Mouse (Mus musculus) brain, embryonic 18.5 days (tissue): ENCODE results near the gene Slc25a45.

Experiments used
- DNase-seq: peaks from one replicate; pipeline ENCODE4 v3.0.0-alpha.2; 2012; ENCODE audit warnings: low read depth, low spot score

Gene Slc25a45

DNA sequence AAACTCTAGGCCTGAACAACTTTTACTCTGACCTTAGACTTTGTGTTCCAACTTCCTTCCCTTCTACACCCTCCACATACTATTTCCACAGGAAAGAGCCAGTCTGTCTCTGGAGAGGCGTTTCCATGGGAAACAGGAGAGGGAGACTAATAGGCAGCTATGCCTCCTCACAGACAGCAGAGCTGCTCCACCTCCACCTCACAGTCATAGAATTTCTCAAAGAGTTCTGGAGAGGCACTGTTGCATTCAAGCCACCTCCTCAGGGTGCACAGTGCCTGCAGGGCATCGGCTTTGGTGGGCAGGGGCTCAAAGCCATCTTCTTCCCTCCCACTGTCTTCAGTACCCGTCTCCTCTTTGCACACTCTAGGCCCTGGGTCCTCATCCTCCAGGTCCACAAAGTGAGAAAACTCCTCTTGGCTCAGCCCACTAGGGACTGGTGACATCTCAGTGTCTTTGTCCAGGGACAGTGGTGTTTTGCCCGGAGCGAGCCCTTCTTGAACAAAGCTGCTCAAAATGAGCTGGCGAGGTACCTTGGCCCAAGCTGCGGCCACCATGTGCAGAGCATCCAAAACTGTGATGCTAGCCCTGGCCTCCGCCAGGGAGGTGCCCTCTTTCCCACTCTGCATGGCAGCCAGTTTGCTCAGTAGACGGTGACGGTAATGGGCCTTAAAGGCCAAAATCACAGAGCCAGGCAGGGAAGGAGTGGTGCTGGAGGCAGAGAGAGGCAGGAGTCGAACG is 14.1 kb downstream of the Slc25a45 start:
- DNase-seq: no peak

DNA sequence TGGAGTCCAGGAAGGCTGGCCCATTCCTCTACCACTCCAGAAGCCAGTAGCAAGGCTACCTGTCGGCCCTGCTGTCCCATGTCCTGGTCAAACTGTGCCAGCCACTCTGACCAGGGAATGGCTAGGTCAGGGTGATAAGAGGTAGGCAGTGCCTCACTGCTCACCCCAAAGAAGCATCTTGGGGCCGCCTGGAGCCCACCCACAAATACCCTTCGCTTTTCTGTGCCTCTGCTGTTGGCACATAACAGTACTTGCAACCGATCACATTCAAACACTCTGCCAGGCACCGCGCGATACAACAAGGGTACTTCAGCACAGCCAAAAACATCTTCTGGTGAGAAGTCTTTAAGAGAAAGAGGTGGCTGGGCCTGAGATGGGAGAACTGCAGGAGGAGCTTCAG is 14.7 kb downstream of the Slc25a45 start:
- DNase-seq: no peak

DNA sequence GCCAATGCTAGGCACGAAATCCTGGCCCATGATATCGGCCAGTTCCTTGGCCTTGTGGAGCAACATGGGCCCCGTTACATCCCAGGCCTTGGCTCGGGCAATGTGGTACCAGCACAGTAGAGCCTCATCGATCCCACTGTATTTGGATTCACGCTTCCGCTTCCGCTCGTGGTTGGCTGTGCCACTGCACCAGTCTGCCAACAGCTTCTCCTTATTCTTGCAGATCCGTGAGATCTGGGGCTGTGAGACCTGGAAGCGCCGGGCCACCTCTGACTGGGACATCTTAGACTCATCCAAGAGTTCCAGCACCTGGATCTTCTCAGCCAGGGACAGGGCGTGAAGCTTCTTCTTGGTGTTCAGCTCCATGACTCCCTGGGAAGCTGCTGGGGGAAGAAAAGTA is 15.1 kb downstream of the Slc25a45 start:
- DNase-seq: no peak

DNA sequence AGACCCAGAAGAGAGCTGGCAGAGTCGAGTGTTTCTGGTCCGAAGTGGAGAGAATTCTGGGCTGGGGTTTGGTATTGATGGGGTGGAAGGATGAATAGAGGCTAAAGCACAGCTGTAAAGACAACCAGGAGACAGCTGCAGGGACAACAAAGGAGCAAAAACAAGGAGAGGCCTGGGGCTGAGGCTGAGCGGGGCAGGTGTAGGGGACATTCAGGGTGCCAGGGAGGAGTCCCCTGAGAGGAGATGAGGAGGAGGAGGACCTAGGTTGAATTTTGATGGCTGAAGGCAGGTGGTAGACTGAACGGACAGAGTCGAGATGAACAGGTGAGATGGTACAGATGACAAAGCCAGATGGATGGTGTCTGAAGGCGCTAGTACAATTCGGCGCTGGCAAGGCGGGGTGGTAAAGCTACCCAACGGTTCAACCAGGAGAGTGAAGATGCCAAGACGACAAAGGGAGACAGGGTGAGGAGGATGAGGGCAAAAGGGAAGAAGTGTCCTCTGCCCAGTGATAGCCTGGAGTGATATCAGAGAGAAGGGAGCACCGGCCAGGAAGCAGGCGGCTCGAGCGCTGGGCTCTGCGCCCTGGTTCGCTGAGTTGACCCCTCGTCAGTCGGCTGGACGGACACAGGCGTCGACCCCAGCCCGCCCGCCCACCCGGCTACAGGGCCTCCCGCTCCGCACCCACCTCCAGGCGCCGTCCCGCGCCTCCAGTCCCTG is 15.8 kb downstream of the Slc25a45 start:
- no peak for DNase-seq

DNA sequence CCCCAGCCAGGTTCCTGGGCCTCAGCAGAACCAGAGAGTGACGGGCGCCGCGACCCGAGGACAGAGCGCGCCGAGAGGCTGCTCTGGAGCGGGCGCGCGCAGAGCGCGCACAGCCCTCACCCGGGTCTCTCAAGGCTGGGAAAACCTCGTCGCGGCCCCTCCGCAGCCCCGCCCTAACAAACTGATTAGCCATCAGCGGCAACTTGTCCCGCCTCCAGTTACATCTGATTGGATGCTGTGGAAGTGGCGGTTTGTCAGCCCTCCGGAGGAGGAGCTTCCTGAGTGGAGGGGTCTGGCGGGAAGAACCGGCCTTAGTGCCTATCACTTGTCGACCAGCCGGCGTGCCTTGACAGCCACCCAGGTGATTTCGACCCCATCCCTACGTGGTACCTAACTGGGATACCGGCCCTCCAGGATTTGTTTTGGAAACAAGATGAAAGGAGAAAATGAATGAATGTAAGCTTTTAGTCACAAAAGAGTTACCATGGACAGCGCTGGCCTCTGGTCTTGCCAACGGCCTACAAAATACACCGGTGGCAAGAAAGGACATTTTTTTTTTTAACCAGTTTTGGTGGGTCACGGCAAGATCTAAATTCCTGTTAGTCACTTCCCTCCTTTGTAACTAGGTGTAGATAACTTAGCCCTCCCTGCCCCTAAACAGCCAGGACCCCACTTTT is 16.5 kb downstream of the Slc25a45 start, which contains the start of gene Tigd3:
Tigd3 (minus strand) TSS at position 148 of the 677 bp plus-strand sequence.
- peak; percentile 92 for DNase-seq

DNA sequence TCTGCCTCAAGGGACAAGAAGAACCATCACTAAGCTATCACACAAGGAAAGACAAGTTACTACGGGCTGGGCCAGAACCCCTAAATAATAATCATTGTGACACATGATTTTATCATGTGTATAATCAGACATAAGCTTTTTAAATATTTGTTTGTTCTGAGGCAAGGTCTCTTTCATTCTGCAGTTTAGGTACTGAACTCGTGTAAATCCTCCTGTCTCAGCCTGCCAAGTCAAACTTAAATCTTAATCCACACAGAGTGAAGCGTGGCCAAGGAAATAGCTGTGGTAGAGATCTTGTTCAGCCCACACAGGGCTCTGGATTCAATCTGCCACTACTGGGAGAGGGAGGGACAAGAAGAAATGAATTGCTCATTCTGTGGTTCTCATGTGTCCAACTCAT is 29.7 kb downstream of the Slc25a45 start:
- DNase-seq: no peak

DNA sequence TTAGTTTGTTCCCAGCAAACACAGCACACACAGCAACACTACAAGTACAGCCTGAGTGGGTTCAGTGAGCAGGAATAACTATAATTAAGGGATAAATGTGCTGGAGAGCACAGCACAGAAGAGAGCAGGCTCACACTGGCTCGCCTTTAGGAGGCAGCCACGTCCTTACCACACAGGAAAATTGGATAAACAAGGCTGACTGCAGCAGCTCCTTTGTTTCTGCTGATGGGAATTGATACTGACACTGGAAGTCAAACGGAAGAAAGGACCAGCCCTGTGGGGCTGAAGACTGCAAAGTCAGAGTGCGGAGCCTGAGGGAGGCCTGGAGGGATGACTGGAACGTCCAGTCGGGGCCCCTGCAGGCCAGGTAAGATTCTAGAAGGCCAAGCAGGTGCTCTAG is 32.6 kb downstream of the Slc25a45 start:
- no peak for DNase-seq

DNA sequence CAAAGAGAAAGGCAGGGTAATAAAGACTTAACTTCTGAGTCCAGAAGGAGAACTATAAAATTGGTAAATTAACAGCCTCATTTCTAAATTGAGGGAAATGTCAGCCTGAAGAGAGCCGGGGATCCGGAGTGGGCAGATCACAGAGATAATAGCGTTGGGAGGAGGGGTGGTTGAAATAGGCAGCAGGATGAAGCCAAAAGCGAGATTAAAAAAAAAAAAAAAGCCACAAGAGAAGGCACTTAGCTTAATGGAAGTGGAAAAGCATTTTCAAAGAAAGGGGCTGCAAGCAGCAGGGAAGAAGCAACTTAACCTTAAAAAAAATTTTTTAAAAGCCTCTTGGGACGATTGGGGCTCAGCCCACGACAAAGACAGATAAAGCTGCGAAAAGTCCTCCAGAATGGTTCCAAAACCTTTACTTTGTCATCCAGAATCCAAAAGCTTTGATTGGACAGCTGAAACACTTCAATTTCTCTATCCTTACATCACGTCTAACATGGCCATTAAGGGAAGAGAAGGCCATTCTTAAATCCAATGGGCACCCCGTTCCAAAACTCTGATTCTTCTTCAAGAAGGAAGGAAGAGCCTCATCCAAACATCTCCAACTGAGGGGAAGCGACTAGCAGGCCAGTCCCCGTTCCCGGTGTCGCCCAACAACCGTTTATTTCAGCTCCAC is 34.0 kb downstream of the Slc25a45 start:
- no peak for DNase-seq

DNA sequence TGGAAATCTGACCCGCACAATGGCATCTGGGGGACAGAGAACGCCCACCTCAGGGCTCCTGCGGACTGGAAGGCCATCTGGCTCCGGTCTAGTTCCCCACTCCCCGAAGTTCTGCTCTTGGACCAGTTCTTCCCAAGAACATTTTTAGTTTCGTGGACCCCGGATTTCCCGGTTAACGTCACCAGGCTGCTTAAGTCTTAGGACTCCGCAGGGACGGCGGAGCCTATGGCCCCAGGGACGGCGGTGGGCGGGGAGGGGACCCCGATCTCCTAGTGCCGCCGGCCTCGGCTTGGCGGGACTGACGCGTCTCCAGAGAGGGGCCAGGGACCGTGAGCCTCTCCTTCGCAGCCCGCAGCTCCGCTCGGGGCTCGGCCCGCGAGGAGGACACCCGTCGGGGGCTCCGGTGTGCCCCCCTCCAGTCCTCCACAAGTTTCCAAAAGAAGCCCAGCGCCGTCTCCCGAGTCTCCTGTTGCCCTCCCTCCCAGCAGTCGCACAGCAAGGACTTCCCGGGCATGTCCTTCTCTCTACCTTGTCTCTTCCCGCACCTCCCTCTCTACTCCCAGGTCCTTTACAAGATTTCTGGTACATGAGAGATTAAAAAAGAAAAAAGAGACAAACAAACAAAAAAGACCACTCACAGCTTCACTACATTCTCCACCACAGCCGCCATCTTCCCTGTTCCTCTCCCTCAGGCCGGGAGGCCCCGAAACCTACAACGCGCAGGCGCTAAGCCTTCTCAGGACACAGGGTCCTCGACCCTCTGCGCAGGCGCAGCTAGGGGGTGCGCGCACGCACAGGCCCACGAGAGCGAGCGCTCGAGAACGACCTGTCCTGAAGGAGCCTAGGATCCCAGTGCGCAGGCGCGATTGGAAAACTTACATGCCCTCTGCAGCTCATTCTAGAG is 34.7 kb downstream of the Slc25a45 start:
- DNase-seq: peak; percentile 97

DNA sequence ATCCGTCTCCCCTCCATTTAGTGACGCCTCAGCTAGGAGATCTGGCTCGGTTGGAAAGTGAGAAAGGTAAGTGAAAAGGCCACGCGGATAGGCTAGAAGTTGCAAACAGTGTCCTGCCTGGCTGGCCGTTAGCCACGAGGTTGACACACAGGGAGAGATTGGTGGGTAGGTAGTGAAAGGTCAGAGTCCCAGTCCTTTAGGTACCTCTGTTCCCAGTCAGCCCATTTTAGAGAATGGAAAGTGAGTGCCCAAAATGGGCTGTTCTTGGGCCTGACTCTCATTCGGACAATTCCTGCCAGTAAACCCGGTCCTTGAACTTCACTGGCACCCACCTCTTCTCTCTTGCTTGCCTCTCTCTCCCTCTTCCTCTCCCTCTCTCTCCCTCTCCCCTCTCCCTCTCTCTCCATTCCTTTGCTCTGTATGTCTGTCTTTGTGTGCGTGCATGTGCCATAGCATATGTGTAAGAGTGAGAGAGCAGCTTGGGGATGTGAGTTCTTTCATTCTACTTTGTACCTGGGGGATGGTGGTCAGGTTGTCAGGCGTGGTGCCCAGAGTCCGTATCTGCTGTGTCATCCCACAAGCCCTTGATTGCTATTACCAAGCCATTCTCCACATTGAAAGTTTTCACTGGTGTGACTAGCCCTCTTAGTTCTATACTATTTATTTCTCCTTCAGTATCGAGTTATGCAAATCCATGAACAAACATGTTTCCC is 35.6 kb downstream of the Slc25a45 start, which contains the start of gene Dpf2:
Dpf2 (minus strand) TSS at position 4 of the 713 bp plus-strand sequence.
- no peak for DNase-seq

DNA sequence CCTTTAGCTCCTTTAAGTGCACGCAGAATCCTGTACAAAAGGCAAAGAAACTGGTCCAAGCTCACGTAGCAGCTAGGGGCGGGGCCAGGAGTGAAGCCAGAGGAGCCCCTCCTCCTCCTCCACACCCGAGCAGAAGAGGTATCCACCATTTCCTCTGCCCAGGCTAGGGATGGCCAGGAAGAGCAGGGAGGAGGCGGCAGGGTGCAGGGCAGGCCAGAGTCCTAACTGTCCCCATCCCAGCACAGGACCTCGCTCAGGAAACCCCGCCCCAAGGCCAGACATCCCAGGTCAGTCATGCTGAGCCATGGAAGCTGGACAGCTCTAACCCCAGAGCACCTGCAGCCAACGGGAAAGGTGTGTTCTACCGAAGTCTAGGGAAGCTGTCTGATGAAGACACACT is 44.1 kb downstream of the Slc25a45 start:
- no peak for DNase-seq

DNA sequence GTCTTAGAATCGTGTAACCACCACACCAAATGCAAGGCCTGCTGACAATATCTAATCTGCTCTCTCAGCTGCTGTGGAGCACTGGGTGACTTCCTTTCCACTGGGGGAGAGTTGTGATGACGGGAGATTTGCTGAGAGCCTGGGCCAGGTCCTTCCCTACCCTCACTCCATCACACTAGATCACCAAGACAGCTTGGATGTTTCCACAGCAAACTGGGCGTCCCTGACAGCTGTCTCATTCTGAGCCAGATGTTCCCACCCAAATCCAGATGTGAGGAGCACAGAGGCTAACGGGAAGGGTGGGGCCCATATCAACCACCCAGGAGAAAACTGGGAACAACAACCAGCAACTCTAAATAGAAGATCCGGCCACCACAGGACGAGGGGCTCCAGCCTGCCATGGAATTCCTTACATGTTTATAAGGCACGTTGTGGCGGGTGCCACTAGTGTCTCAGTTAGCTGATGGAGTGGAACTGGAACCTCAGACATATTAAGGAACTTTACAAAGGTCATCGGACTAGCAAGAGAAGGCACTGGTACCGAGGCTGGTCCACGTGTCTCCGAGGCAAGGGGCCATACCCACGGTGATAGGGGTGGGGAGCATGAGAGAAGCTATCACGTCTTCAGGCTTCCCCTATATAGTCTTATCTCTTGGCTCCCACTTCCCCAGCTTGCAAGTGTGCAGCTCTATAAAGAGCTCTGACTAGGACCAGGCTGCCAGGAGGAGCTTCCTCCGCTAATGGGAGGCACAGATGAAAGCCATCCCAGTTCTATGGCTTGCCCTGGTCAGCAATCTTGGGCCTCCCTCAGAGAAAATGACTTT is 44.7 kb downstream of the Slc25a45 start:
- no peak for DNase-seq

DNA sequence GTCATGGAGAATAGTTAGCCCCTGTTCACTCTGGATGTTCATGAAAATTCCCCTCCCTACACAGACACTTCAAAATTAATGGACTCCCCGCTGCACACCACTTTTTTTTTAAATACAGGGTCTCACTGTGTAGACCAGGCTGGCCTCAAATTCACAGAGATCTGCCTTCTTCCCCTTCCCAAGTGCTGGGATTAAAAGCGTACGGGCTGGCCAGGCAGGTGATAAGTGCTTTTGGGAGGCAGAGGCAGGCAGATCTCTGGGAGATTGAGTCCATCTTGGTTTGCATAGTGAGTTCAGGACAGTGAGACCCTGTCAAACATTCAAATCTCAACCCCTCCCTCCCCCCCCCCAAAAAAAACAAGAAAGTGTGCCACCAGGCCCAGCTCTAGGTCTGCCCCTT is 45.4 kb downstream of the Slc25a45 start:
- no peak for DNase-seq

DNA sequence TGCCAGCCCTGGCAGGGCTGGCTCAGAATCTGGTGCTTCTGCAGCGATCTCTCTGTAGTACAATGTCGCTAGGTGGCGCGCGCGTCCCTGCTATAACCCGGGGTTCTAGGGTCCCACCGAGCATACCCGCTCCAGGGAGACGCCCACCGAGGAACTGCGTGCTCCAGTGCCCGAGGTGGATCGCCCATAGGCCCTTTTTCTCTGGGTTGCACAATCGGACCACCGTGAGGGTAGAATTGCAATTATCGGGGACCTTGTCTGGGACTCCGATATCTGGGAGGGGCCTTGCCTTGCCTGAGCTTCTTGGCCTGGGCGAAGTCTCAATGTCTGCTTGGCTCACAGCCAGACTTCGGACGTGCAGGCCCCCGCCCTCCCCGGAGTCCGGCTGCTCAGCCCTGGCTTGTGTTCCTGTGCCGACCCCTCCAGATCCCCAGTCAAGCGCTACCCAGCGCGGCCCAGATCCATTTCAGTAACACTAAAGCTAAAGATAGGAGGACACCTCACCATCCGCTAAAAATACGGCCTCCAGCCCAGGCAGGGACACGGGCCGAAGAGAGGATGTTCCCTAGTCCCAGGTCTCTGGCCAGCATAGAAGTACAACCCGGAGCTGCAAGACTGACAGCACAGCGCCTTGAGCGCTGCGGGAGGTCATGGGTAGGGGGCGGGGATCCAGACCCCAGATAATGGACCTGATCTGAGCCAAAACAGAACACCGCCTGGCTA is 46.5 kb downstream of the Slc25a45 start:
- peak; percentile 74 for DNase-seq

DNA sequence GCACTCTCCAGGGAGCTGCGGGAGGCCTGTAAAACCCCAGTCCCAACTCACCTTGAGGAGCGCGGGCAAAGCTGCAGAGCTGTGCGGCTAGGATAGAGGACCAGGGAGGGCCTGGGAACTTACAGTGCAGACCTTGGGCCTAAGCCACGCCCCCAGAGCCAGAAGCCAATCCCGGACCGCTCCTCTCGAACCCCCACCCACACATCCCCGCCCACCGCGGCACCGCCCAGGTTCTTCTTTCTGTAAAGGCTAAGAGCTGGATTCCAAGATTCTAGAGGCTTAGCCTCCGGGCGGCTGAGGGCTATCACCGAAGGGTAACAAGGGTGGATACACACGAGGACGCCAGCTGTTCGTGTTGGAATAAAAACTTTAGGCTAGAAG is 47.1 kb downstream of the Slc25a45 start, which contains the start of gene Cdc42ep2:
Cdc42ep2 (minus strand) TSS at position 104 of the 381 bp plus-strand sequence.
- DNase-seq: peak; percentile 83

DNA sequence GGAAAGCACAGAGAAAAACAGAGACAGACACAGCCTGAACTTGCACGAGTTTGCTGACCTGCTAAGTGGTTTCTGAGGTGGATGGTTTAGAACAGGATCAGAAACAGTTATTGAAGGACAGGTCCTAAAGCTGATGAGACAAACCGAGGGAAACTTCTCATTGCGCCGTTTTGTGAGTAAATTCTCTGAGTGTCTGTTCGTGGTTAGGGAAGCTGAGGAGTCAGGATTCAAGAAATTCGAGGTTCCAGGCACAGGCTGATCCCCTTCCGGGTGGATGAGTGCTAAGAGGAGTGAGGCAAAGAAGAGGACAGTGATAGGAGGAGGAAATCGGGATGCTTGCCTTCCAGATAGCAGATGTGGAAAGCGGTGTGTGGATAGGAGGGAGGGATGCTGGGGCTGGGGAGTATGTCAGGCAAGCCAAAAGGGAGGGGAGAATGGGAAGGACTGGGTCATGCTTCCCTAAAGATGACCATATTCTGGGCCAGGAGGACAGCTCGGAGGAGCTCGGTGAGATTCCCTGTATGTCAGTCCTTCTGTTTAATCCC is 47.8 kb downstream of the Slc25a45 start:
- DNase-seq: no peak

DNA sequence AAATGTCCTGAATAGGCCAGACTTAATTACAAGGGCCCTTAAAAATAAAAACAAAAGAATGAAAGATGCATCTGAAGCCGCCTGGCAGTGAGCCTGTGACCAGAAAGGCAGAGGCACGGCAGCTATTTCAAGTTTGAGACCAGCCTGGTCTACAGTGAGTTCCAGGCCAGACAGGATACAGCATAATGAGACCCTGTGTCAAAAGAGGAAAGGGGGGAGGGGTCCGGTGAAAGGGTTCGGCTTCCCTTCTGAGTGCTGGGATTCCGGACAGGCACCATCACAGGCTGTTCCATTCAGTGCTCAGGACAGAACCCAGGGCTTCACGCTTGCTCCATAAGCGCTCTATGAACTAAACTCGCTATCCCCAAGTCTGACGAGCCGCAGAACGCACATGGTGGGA is 49.4 kb downstream of the Slc25a45 start:
- no peak for DNase-seq

DNA sequence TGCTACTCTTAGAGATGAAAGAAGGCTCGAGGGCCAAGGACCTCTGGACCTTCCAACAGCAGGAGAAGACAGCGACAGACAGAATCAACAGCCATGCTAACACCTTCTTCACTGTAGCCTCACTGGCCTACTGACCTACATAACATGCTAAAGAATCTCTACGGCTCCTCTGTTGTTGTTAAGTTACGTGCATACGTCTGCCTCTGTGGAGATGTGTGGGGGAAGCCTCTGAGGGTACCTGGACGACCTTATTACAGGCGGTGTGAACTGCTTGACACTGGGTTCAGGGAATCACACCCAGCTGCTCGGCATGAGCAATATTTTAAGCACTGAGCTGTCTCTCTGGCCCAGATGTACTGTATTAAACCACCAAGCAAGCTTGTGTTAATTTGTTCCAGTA is 49.9 kb downstream of the Slc25a45 start:
- DNase-seq: no peak
